Mouse (Mus musculus): ENCODE data around the gene Hmga1b. TPM values are rescaled to one million over a fixed set of nuclear protein-coding genes. Genes with fewer than 3 reads are reported as not detected.
"Not testable (repeated sequence)": the region's sequence is repeated elsewhere in the genome, so short reads cannot be mapped to it uniquely, and the experiment has no call there.

Gene Hmga1b
- total RNA-seq (2014; rRNA removed; ENCODE audit: low replicate concordance) (0.23 and 0.76 TPM in 2 replicates), polyA plus RNA-seq (2015; fragmentation: Nextera tagmentation; extraction: Ambion mirVana) (1.2 and 1.3 TPM in 2 replicates)

- 5% methylated on average over 14 of the region's 14 CpGs for WGBS
- not testable (repeated sequence) for H3K4me1 ChIP-seq (ENCODE audit: control insufficient read depth, insufficient read depth); H3K36me3 ChIP-seq (replicated peaks; ENCODE audit: control insufficient read depth, insufficient read depth, low read length); DNase-seq (ENCODE audit: low spot score); H3K27ac ChIP-seq (ENCODE audit: low read depth); H3K9ac ChIP-seq (replicated peaks; ENCODE audit: low read depth, low read length); H3K4me3 ChIP-seq (ENCODE audit: low read depth, low read length); H3K27me3 ChIP-seq (ENCODE audit: control insufficient read depth, insufficient read depth, low read length)
- H3K9me3 ChIP-seq (replicated peaks; ENCODE audit: control insufficient read depth, low read length) = peaks cover 11% of the 10 kb centered on the region; the same call in 1 of the 2 replicates
- peak; percentile 28; the same call in 1 of the 2 replicates for ATAC-seq (ENCODE audit: insufficient read depth, low read depth)
- H3K4me2 ChIP-seq (ENCODE audit: low read depth, low read length) = peak within 1 kb of the TSS; percentile 21; the same call in 1 of the 2 replicates
Measured at GRCm38 (mm10) chr11:120762672-120763041, at the start of gene Hmga1b. TSS of gene Hmga1b (plus strand) at chr11:120762794.

- Histone ChIP-seq H3K4me2 (ENCODE audit: low read depth, low read length) (peak within 1 kb of the TSS; percentile 73), H3K9me3 (replicated peaks; ENCODE audit: control insufficient read depth, low read length) (no peaks in the 10 kb centered on the region), H3K4me3 (ENCODE audit: low read depth, low read length) (peak within 1 kb of the TSS; percentile 48), H3K4me1 (ENCODE audit: control insufficient read depth, insufficient read depth) (peaks cover 16% of the 10 kb centered on the region), H3K27me3 (ENCODE audit: control insufficient read depth, insufficient read depth, low read length) (no peaks in the 10 kb centered on the region), H3K9ac (replicated peaks; ENCODE audit: low read depth, low read length) (peak within 1 kb of the TSS; percentile 48), H3K36me3 (replicated peaks; ENCODE audit: control insufficient read depth, insufficient read depth, low read length) (peaks cover 25% of the 10 kb centered on the region), H3K27ac (ENCODE audit: low read depth) (peak within 1 kb of the TSS; percentile 71)
- DNase-seq (ENCODE audit: low spot score) (peak; percentile 100), ATAC-seq (ENCODE audit: insufficient read depth, low read depth) (peak; percentile 96)
- WGBS = 1% methylated on average over 53 of the region's 53 CpGs
- TF ChIP-seq CTCF (IDR thresholded peaks at IDR 0.05; ENCODE audit: low read depth) (no peak), EP300 (IDR thresholded peaks at IDR 0.05; ENCODE audit: low read depth) (no peak)
Measured at GRCm38 (mm10) chr11:120713580-120714518, 48.7 kb upstream of the Hmga1b start, which contains the start of the genes Cenpx and Lrrc45. TSS of gene Cenpx (minus strand) at chr11:120713738. TSS of gene Lrrc45 (plus strand) at chr11:120713925.

- TF ChIP-seq CTCF (IDR thresholded peaks at IDR 0.05; ENCODE audit: low read depth) = no peak
- no peak for TF ChIP-seq EP300 (IDR thresholded peaks at IDR 0.05; ENCODE audit: low read depth)
- Histone ChIP-seq H3K36me3 (replicated peaks; ENCODE audit: control insufficient read depth, insufficient read depth, low read length) (peaks cover 19% of the 10 kb centered on the region), H3K4me1 (ENCODE audit: control insufficient read depth, insufficient read depth) (peaks cover 16% of the 10 kb centered on the region), H3K27me3 (ENCODE audit: control insufficient read depth, insufficient read depth, low read length) (no peaks in the 10 kb centered on the region), H3K4me3 (ENCODE audit: low read depth, low read length) (peak overlapping the region; percentile 48), H3K9me3 (replicated peaks; ENCODE audit: control insufficient read depth, low read length) (no peaks in the 10 kb centered on the region), H3K27ac (ENCODE audit: low read depth) (no peak overlapping the region), H3K4me2 (ENCODE audit: low read depth, low read length) (peak overlapping the region; percentile 73), H3K9ac (replicated peaks; ENCODE audit: low read depth, low read length) (peak overlapping the region; percentile 29; the same call in 1 of the 2 replicates)
- 36% methylated on average over 10 of the region's 10 CpGs for WGBS
- ATAC-seq (ENCODE audit: insufficient read depth, low read depth) (no peak), DNase-seq (ENCODE audit: low spot score) (no peak)
Measured at GRCm38 (mm10) chr11:120714546-120714945, 48.0 kb upstream of the Hmga1b start.

- ATAC-seq (ENCODE audit: insufficient read depth, low read depth) (no peak), DNase-seq (ENCODE audit: low spot score) (no peak)
- Histone ChIP-seq H3K4me1 (ENCODE audit: control insufficient read depth, insufficient read depth) (peaks cover 16% of the 10 kb centered on the region), H3K4me2 (ENCODE audit: low read depth, low read length) (no peak overlapping the region), H3K4me3 (ENCODE audit: low read depth, low read length) (no peak overlapping the region), H3K27me3 (ENCODE audit: control insufficient read depth, insufficient read depth, low read length) (no peaks in the 10 kb centered on the region), H3K9ac (replicated peaks; ENCODE audit: low read depth, low read length) (no peak overlapping the region), H3K27ac (ENCODE audit: low read depth) (no peak overlapping the region), H3K36me3 (replicated peaks; ENCODE audit: control insufficient read depth, insufficient read depth, low read length) (peaks cover 13% of the 10 kb centered on the region), H3K9me3 (replicated peaks; ENCODE audit: control insufficient read depth, low read length) (no peaks in the 10 kb centered on the region)
- WGBS = 87% methylated on average over 9 of the region's 9 CpGs
- TF ChIP-seq EP300 (IDR thresholded peaks at IDR 0.05; ENCODE audit: low read depth) (no peak), CTCF (IDR thresholded peaks at IDR 0.05; ENCODE audit: low read depth) (no peak)
Measured at GRCm38 (mm10) chr11:120715131-120715530, 47.5 kb upstream of the Hmga1b start.

- no peak overlapping the region for H3K4me2 ChIP-seq (ENCODE audit: low read depth, low read length)
- TF ChIP-seq EP300 (IDR thresholded peaks at IDR 0.05; ENCODE audit: low read depth) = no peak
- no peak for TF ChIP-seq CTCF (IDR thresholded peaks at IDR 0.05; ENCODE audit: low read depth)
- no peak for DNase-seq (ENCODE audit: low spot score)
- no peak overlapping the region for H3K27ac ChIP-seq (ENCODE audit: low read depth)
- H3K27me3 ChIP-seq (ENCODE audit: control insufficient read depth, insufficient read depth, low read length) = peaks cover 20% of the 10 kb centered on the region
- H3K4me1 ChIP-seq (ENCODE audit: control insufficient read depth, insufficient read depth) = peaks cover 19% of the 10 kb centered on the region
- no peak for ATAC-seq (ENCODE audit: insufficient read depth, low read depth)
- H3K4me3 ChIP-seq (ENCODE audit: low read depth, low read length) = no peak overlapping the region
- H3K9ac ChIP-seq (replicated peaks; ENCODE audit: low read depth, low read length) = no peak overlapping the region
- H3K36me3 ChIP-seq (replicated peaks; ENCODE audit: control insufficient read depth, insufficient read depth, low read length) = peaks cover 11% of the 10 kb centered on the region
- no peaks in the 10 kb centered on the region for H3K9me3 ChIP-seq (replicated peaks; ENCODE audit: control insufficient read depth, low read length)
- 87% methylated on average over 9 of the region's 9 CpGs for WGBS
Measured at GRCm38 (mm10) chr11:120719242-120719641, 43.4 kb upstream of the Hmga1b start.

All from heart, postnatal 0 days (tissue).